Mouse (Mus musculus) embryonic fibroblast, embryonic 13.5 days (primary cell): ENCODE results near the gene Srl.

Experiments
- CTCF ChIP-seq: IDR thresholded peaks from 2 replicates; pipeline ENCODE4 v1.5.1; 2011; ENCODE audit warnings: mild to moderate bottlenecking, control low read depth, low read length, moderate library complexity, borderline replicate concordance; ENCODE audit not compliant: insufficient read depth
- POLR2A ChIP-seq: IDR thresholded peaks from 2 replicates; pipeline ENCODE4 v1.6.1; 2011; ENCODE audit warnings: low read depth, mild to moderate bottlenecking, control low read depth, low read length, moderate library complexity

DNA sequence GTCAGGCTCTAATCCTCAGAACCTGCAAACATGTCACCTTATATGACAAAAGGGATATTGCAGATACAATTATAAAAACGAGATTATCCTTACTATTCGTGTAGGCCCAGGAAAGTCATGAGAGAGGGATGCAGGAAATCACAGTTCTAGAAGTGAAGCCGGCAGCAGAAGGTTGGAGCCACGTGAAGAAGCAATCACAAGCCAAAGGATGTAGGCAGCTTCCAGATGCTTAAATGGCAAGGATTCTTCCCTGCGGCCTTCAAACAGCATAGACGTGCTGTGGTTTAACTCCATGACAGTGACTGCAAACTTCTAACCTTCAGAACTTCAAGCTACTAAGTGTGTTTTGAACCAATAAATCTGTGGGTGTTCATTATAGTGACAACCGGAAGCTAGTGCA lies 87.1 kb downstream of the Srl start:
- TF ChIP-seq POLR2A (no peak), CTCF (no peak)
